Mouse (Mus musculus): ENCODE measurements around the gene Tbc1d2b.

- TF ChIP-seq CTCF (IDR thresholded peaks at IDR 0.05; ENCODE audit: low read depth, low read length) (no peak), POLR2A (IDR thresholded peaks at IDR 0.05; ENCODE audit: extremely low read depth, insufficient read depth, low read length) (no peak)
Measured at GRCm38 (mm10) chr9:90275500-90275899, 4.9 kb upstream of the Tbc1d2b start.

Measured in liver, adult 2 months (tissue).